Mouse (Mus musculus): ENCODE results near the gene Stom. TPM values are rescaled to one million over a fixed set of nuclear protein-coding genes. Genes with fewer than 3 reads are reported as not detected.

The Stom gene
- polyA plus RNA-seq, 1 experiment from 2014 or later = 29.7 TPM

DNA sequence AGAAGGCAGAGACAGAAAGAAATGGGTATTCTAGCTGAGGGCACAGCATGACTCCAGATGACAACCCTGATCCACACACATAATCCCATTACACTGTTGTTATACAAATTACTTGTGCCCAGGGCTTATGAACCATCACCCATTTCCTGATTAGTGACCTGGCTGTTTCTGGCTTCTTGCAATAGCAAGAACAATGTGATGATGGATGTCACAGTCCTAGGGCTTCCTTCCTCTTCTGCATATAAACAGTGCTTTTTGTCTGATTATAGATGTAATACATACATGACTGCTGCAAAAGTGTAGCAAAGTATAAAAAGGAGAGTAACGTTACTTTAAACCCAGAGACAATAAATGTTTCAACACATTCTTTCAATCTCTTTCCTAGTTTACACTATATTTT, 9.8 kb downstream of the Stom start:
- 63% methylated on average over 1 of the region's 1 CpGs for WGBS
- Histone ChIP-seq H3K27me3 (ENCODE audit: insufficient read depth, low read length) (no peaks in the 10 kb centered on the region), H3K9me3 (replicated peaks; ENCODE audit: low read length) (no peaks in the 10 kb centered on the region), H3K36me3 (ENCODE audit: insufficient read depth, low read length) (no peaks in the 10 kb centered on the region), H3K27ac (no peak overlapping the region), H3K9ac (ENCODE audit: low read depth, low read length) (no peak overlapping the region), H3K4me3 (replicated peaks; ENCODE audit: low read depth, low read length) (no peak overlapping the region), H3K4me1 (replicated peaks; ENCODE audit: insufficient read depth, low read length) (no peaks in the 10 kb centered on the region), H3K4me2 (ENCODE audit: low read length) (no peak overlapping the region)
- no peak for TF ChIP-seq CTCF (IDR thresholded peaks at IDR 0.05; ENCODE audit: low read depth)
- DNase-seq (ENCODE audit: low spot score) (no peak), ATAC-seq (replicated peaks; ENCODE audit: low FRiP score, low read depth) (no peak)

DNA sequence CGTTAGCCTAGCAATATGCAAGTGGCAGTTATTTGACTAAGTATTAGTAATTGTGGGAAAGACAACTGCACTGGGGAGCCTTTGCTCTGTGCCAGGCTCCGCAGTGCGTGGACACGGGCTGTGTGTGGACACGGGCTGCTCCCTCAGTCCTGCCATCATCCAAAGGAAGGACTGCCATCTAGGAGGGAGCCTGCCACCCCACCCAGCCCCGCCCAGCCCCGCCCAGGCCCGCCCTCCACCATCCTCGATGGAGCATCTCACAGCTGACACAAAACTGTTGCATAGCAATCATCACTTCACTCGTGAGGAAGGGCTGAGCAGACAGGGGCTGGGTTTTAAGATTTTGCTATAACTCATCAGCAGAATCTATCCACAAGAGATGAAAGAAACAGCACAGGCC, 10.8 kb downstream of the Stom start:
- whole genome bisulfite sequencing = 69% methylated on average over 10 of the region's 10 CpGs

GRCm38 (mm10) chr2:35322404-35323164, 14.2 kb downstream of the Stom start:
- no peak for ATAC-seq (replicated peaks; ENCODE audit: low FRiP score, low read depth)
- WGBS = 59% methylated on average over 10 of the region's 10 CpGs
- no peaks in the 10 kb centered on the region for H3K27me3 ChIP-seq (ENCODE audit: insufficient read depth, low read length)
- H3K4me1 ChIP-seq (replicated peaks; ENCODE audit: insufficient read depth, low read length) = no peaks in the 10 kb centered on the region
- H3K36me3 ChIP-seq (ENCODE audit: insufficient read depth, low read length) = 0 out of 2 replicates have a peak, but pooled peaks cover 4% of the 10 kb centered on the region
- H3K4me3 ChIP-seq (replicated peaks; ENCODE audit: low read depth, low read length) = no peak overlapping the region
- no peak for DNase-seq (ENCODE audit: low spot score)
- H3K9me3 ChIP-seq (replicated peaks; ENCODE audit: low read length) = no peaks in the 10 kb centered on the region
- no peak overlapping the region for H3K27ac ChIP-seq
- TF ChIP-seq CTCF (IDR thresholded peaks at IDR 0.05; ENCODE audit: low read depth) = no peak
- no peak overlapping the region for H3K9ac ChIP-seq (ENCODE audit: low read depth, low read length)
- H3K4me2 ChIP-seq (ENCODE audit: low read length) = no peak overlapping the region

More for the DNA sequence above, 10.8 kb downstream of the Stom start:
- Histone ChIP-seq H3K4me3 (replicated peaks; ENCODE audit: low read depth, low read length) (no peak overlapping the region), H3K4me1 (replicated peaks; ENCODE audit: insufficient read depth, low read length) (no peaks in the 10 kb centered on the region), H3K36me3 (ENCODE audit: insufficient read depth, low read length) (0 out of 2 replicates have a peak, but pooled peaks cover 4% of the 10 kb centered on the region), H3K27ac (no peak overlapping the region), H3K9ac (ENCODE audit: low read depth, low read length) (no peak overlapping the region), H3K9me3 (replicated peaks; ENCODE audit: low read length) (no peaks in the 10 kb centered on the region), H3K4me2 (ENCODE audit: low read length) (no peak overlapping the region), H3K27me3 (ENCODE audit: insufficient read depth, low read length) (no peaks in the 10 kb centered on the region)
- no peak for DNase-seq (ENCODE audit: low spot score)
- TF ChIP-seq CTCF (IDR thresholded peaks at IDR 0.05; ENCODE audit: low read depth) = no peak
- ATAC-seq (replicated peaks; ENCODE audit: low FRiP score, low read depth) = no peak

DNA sequence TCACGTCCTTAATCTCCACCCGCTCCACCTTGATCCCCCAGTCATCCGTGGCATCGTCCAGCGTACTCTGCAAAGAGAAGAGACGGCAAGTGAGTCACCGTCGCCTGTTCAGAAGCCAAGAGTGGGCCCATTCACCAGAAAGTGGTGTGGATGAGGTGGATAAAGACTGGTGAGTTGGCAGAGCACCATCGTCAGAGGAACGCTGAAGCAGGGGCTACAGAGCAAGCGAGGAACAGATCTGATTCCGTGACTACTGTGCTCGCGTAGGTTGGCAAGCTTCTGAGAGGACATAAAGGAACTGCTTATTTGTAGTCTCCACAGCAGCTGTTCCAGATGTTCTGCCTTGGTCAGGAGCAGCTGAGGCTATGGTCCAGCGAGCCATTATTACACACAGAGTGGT, 16.4 kb downstream of the Stom start:
- WGBS = 91% methylated on average over 15 of the region's 15 CpGs
- ATAC-seq (replicated peaks; ENCODE audit: low FRiP score, low read depth) (no peak), DNase-seq (ENCODE audit: low spot score) (no peak)
- Histone ChIP-seq H3K27me3 (ENCODE audit: insufficient read depth, low read length) (no peaks in the 10 kb centered on the region), H3K9ac (ENCODE audit: low read depth, low read length) (no peak overlapping the region), H3K9me3 (replicated peaks; ENCODE audit: low read length) (no peaks in the 10 kb centered on the region), H3K4me2 (ENCODE audit: low read length) (no peak overlapping the region), H3K4me1 (replicated peaks; ENCODE audit: insufficient read depth, low read length) (no peaks in the 10 kb centered on the region), H3K4me3 (replicated peaks; ENCODE audit: low read depth, low read length) (no peak overlapping the region), H3K27ac (no peak overlapping the region), H3K36me3 (ENCODE audit: insufficient read depth, low read length) (0 out of 2 replicates have a peak, but pooled peaks cover 4% of the 10 kb centered on the region)
- TF ChIP-seq CTCF (IDR thresholded peaks at IDR 0.05; ENCODE audit: low read depth) = no peak

GRCm38 (mm10) chr2:35318405-35318804, 18.4 kb downstream of the Stom start:
- 0 out of 2 replicates have a peak, but pooled peaks cover 5% of the 10 kb centered on the region for H3K4me1 ChIP-seq (replicated peaks; ENCODE audit: insufficient read depth, low read length)
- TF ChIP-seq CTCF (IDR thresholded peaks at IDR 0.05; ENCODE audit: low read depth) = no peak
- 64% methylated on average over 12 of the region's 12 CpGs for WGBS
- H3K4me2 ChIP-seq (ENCODE audit: low read length) = no peak overlapping the region
- no peak overlapping the region for H3K4me3 ChIP-seq (replicated peaks; ENCODE audit: low read depth, low read length)
- ATAC-seq (replicated peaks; ENCODE audit: low FRiP score, low read depth) = no peak
- no peak overlapping the region for H3K9ac ChIP-seq (ENCODE audit: low read depth, low read length)
- no peak overlapping the region for H3K27ac ChIP-seq
- H3K9me3 ChIP-seq (replicated peaks; ENCODE audit: low read length) = no peaks in the 10 kb centered on the region
- 0 out of 2 replicates have a peak, but pooled peaks cover 4% of the 10 kb centered on the region for H3K36me3 ChIP-seq (ENCODE audit: insufficient read depth, low read length)
- no peak for DNase-seq (ENCODE audit: low spot score)
- H3K27me3 ChIP-seq (ENCODE audit: insufficient read depth, low read length) = no peaks in the 10 kb centered on the region

DNA sequence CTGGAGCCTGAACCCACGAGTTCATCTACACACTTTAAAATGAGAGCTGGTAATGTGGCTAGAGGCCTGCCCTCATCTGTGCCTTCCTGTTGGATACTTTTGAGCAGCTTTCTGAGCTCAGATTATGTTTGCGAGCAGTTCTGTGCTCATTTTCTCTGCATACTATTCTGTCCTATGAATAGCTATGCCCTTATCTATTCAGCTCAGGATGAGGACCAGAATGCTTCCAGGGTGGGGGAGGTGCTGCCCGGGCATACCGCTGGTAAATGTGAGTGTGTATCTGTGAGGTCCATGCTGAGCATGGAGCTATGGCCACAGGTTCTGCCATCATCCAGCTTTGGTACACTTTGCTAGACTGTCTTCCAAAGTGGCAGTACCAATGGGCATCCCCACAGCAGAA, 19.2 kb downstream of the Stom start:
- no peak overlapping the region for H3K27ac ChIP-seq
- H3K36me3 ChIP-seq (ENCODE audit: insufficient read depth, low read length) = 0 out of 2 replicates have a peak, but pooled peaks cover 4% of the 10 kb centered on the region
- H3K4me1 ChIP-seq (replicated peaks; ENCODE audit: insufficient read depth, low read length) = 0 out of 2 replicates have a peak, but pooled peaks cover 5% of the 10 kb centered on the region
- no peak for TF ChIP-seq CTCF (IDR thresholded peaks at IDR 0.05; ENCODE audit: low read depth)
- H3K9ac ChIP-seq (ENCODE audit: low read depth, low read length) = no peak overlapping the region
- no peaks in the 10 kb centered on the region for H3K27me3 ChIP-seq (ENCODE audit: insufficient read depth, low read length)
- H3K4me2 ChIP-seq (ENCODE audit: low read length) = no peak overlapping the region
- no peaks in the 10 kb centered on the region for H3K9me3 ChIP-seq (replicated peaks; ENCODE audit: low read length)
- H3K4me3 ChIP-seq (replicated peaks; ENCODE audit: low read depth, low read length) = no peak overlapping the region
- DNase-seq (ENCODE audit: low spot score) (no peak), ATAC-seq (replicated peaks; ENCODE audit: low FRiP score, low read depth) (no peak)
- 81% methylated on average over 4 of the region's 4 CpGs for WGBS

All from kidney, postnatal 0 days (tissue).